Mouse (Mus musculus): ENCODE results near the gene Ahcy.

DNA sequence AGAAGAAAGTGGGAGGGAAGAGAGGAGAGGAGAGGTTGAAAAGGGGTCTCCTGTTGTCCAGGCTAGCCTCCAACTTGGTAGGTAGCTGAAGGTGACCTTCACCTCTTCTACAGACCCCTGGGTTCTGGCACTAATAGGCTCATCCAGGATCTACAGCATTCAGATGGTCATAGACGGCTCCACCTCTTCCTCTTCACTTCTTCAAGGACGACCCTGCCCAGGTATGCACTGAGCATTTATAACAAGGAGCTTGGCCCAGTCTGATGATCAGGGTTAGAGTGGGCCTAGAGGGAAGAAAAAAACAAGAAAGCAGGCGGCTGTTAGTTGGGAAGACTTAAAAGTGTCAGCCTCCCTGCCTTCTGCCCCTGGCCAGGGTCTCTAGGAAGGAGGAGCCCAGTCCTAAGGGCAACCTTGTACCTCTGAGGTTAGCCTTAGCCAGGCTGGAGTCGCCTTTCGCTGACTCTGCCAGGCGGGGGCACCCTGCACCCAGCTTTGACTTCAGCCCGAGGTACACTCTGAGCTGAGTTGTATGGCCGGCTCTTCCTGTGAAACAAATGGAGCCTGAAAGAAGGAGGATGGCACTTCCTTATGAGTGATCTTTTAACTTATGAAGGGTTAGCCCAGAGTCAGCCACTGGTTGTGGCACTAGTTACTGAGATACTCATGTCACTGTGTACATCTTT is 8.0 kb upstream of the Ahcy start:
- TF ChIP-seq CTCF (conservative IDR thresholded peaks at IDR 0.05; ENCODE audit: low read length) (peak; percentile 52), NANOG (IDR thresholded peaks at IDR 0.05; ENCODE audit: borderline replicate concordance, low read length) (no peak)
